11 mouse cellular contexts compared by ENCODE assay signal in genomic region chr17:81605219-81605660, GRCm38 (mm10).
DNase-seq lines count a peak whose midpoint lies in the region; ATAC-seq lines count a peak whose summit lies in the region.
"Had no signal": no experiment of that assay in that cellular context is flagged by ENCODE, and none has a peak within 500 bp of the region (broad histone marks: within the 10 kb centered on the region; RNA-seq: fewer than 3 reads in every experiment).

No protein-coding gene starts in this region.

- WGBS in heart, embryonic 16.5 days: 39% methylated on average over 4 of the region's 4 CpGs
- WGBS in lung, embryonic 16.5 days: 23% methylated on average over 4 of the region's 4 CpGs
- WGBS in intestine, embryonic 15.5 days: 37% methylated on average over 4 of the region's 4 CpGs

- H3K4me2 ChIP-seq in heart, embryonic 16.5 days (ENCODE audit: low read depth, low read length): no peak overlapping the region
- H3K4me2 ChIP-seq in lung, embryonic 16.5 days (ENCODE audit: low read depth, low read length): no peak overlapping the region
- no peak overlapping the region for H3K4me2 ChIP-seq in intestine, embryonic 15.5 days (replicated peaks)
- H3K4me2 ChIP-seq: liver, embryonic 12.5 days had no signal

- no peak overlapping the region for H3K9ac ChIP-seq in heart, embryonic 16.5 days (ENCODE audit: low read length)
- H3K9ac ChIP-seq in lung, embryonic 16.5 days (ENCODE audit: low read length): no peak overlapping the region
- H3K9ac ChIP-seq in intestine, embryonic 15.5 days: no peak overlapping the region
- H3K9ac ChIP-seq: liver, embryonic 12.5 days had no signal

- peaks cover 34% of the 10 kb centered on the region for H3K4me1 ChIP-seq in heart, embryonic 16.5 days (ENCODE audit: control insufficient read depth, insufficient read depth, low read length)
- H3K4me1 ChIP-seq in lung, embryonic 16.5 days (replicated peaks; ENCODE audit: control insufficient read depth, insufficient read depth, low read length): peaks cover 8% of the 10 kb centered on the region; the same call in 1 of the 2 replicates
- no peaks in the 10 kb centered on the region for H3K4me1 ChIP-seq in intestine, embryonic 15.5 days (replicated peaks)
- H3K4me1 ChIP-seq: liver, embryonic 12.5 days had no signal

- peak overlapping the region; percentile 65 for H3K27ac ChIP-seq in heart, embryonic 16.5 days (ENCODE audit: low read length)
- H3K27ac ChIP-seq in lung, embryonic 16.5 days (ENCODE audit: low read length): peak overlapping the region; percentile 68
- H3K27ac ChIP-seq in intestine, embryonic 15.5 days: peak overlapping the region; percentile 6; the same call in 1 of the 2 replicates
- H3K27ac ChIP-seq: liver, embryonic 12.5 days had no signal

- no peak overlapping the region for H3K4me3 ChIP-seq in heart, embryonic 16.5 days (ENCODE audit: low read length)
- no peak overlapping the region for H3K4me3 ChIP-seq in lung, embryonic 16.5 days (ENCODE audit: low read length)
- no peak overlapping the region for H3K4me3 ChIP-seq in intestine, embryonic 15.5 days (replicated peaks)
- H3K4me3 ChIP-seq: liver, embryonic 12.5 days had no signal

- no peak for DNase-seq in heart, postnatal 14 days
- DNase-seq in lung, postnatal 25 days (ENCODE audit: low spot score): no peak
- no peak for DNase-seq in right cerebral cortex, postnatal 36 days (ENCODE audit: low spot score in 2 of 2)
- DNase-seq in testis, postnatal 14 days (ENCODE audit: low spot score): no peak
- DNase-seq: adrenal gland, postnatal 14 days; right cerebral cortex, postnatal 14 days had no signal

- H3K36me3 ChIP-seq in heart, embryonic 16.5 days (ENCODE audit: control insufficient read depth, insufficient read depth): no peaks in the 10 kb centered on the region
- no peaks in the 10 kb centered on the region for H3K36me3 ChIP-seq in lung, embryonic 16.5 days (ENCODE audit: control insufficient read depth, insufficient read depth, low read length)
- H3K36me3 ChIP-seq in intestine, embryonic 15.5 days: no peaks in the 10 kb centered on the region
- H3K36me3 ChIP-seq: liver, embryonic 12.5 days had no signal

- ATAC-seq in heart, embryonic 16.5 days (replicated peaks; ENCODE audit: extremely low read depth, insufficient read depth, low FRiP score): peak; percentile 32; the same call in 1 of the 2 replicates
- ATAC-seq in lung, embryonic 16.5 days (ENCODE audit: low read depth): peak; percentile 88
- ATAC-seq in intestine, embryonic 15.5 days: peak; percentile 68
- ATAC-seq: CD4-positive, CD25-positive, alpha-beta regulatory T cell, adult 4 months; liver, embryonic 12.5 days had no signal

- intact Hi-C loops in heart, postnatal 14 days (cut with DNase I): no loop called here

- no peaks in the 10 kb centered on the region for H3K9me3 ChIP-seq in heart, embryonic 16.5 days (replicated peaks; ENCODE audit: control insufficient read depth, low read length)
- H3K9me3 ChIP-seq in lung, embryonic 16.5 days (ENCODE audit: control insufficient read depth, low read length): no peaks in the 10 kb centered on the region
- H3K9me3 ChIP-seq in intestine, embryonic 15.5 days: no peaks in the 10 kb centered on the region
- H3K9me3 ChIP-seq: liver, embryonic 12.5 days had no signal

- no peaks in the 10 kb centered on the region for H3K27me3 ChIP-seq in heart, embryonic 16.5 days (ENCODE audit: control insufficient read depth, insufficient read depth, low read length)
- H3K27me3 ChIP-seq in lung, embryonic 16.5 days (ENCODE audit: control insufficient read depth, insufficient read depth, low read depth, low read length): no peaks in the 10 kb centered on the region
- no peaks in the 10 kb centered on the region for H3K27me3 ChIP-seq in intestine, embryonic 15.5 days (replicated peaks)
- H3K27me3 ChIP-seq: liver, embryonic 12.5 days had no signal

Comparison
In these comparisons a context has a peak if more than half of its experiments do, and no peak if none do; other contexts are left out.
1. ATAC-seq: peak in every context shown above with its lines; median percentile 88 in lung, embryonic 16.5 days; 68 in intestine, embryonic 15.5 days; 32 in heart, embryonic 16.5 days.
2. H3K27ac ChIP-seq: peak in every context shown above with its lines; median percentile 68 in lung, embryonic 16.5 days; 65 in heart, embryonic 16.5 days; 6 in intestine, embryonic 15.5 days.